Mouse (Mus musculus) cerebellum, postnatal 25 days (tissue): ENCODE measurements around the gene Vmn1r88.

ENCODE experiments used
- DNase-seq, 2 experiments: peaks; one replicate each; pipeline ENCODE4 v3.0.0; 2021; ENCODE audit warnings: mixed read lengths in 2 of 2

Gene Vmn1r88

GRCm38 (mm10) chr7:13159268-13159667 is at the start of gene Vmn1r88:
Gene Vmn1r88, plus strand, starts transcription at chr7:13159568.
- DNase-seq = no peak

- no peak for DNase-seq
Measured at GRCm38 (mm10) chr7:13119817-13120216, 39.6 kb upstream of the Vmn1r88 start, which contains the start of gene Vmn1r86. Gene Vmn1r86, minus strand, starts transcription at chr7:13119917.

GRCm38 (mm10) chr7:13123554-13124153 is 35.7 kb upstream of the Vmn1r88 start:
- DNase-seq = peak in 1 of 2 experiments; percentile 8

- DNase-seq = no peak
Measured at GRCm38 (mm10) chr7:13131856-13132255, 27.5 kb upstream of the Vmn1r88 start.

DNA sequence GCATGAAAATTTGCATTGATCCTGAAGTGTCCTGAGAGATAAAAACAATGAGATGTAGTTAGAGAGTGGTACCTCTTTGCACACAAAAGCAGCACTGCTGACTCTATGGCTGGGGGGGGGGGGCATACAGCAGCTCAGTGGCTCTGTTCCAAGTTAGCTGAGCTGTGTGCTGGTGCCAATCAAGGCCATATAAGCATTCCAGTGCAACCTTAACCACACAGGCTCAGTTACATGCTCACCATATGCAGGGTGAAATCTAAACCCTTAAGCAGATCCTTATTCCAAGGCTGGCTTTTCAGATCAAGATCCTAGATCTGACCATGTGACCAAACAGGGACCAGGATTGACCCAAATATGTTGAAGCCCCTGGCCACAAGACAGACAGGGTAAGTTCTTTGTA is 22.0 kb upstream of the Vmn1r88 start:
- no peak for DNase-seq

DNA sequence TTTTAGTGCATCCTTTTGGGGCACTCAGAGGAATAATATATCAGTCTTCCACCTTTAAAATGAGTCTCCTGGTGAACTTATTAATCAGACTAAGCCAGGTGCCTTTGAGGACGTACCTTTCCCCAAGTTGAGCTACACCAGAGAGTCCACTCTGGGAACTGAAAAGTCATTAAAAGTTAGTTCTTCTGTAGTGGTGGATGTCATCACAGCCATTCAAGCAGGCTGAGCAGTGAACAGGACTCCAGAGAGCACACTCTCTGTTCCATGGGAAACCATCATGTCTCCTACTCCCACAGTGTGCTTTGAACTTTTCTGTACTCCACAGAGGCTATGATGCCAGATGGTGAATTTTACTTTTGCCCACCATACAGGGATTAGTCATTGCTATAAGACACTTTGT is 19.3 kb upstream of the Vmn1r88 start, which contains the start of gene Vmn1r87:
TSS of gene Vmn1r87 (minus strand) at position 101 of the 400 bp plus-strand sequence.
- no peak for DNase-seq

- no peak for DNase-seq
Measured at GRCm38 (mm10) chr7:13212720-13213119, 53.4 kb downstream of the Vmn1r88 start, which contains the start of gene Vmn1r89. Gene Vmn1r89, plus strand, starts transcription at chr7:13213020.
